Mouse (Mus musculus) midbrain, embryonic 16.5 days (tissue): ENCODE measurements at regions not wholly inside any gene's neighbourhood (a gene's known extent, or its start where the extent isn't known, plus 50 kb on each side); places are given as distances from the start of the nearest gene placed in this dataset.

Experiments used
- ATAC-seq: fragments of 200-750 bp; cut with Nextera tagmentation; 2 replicates; pipeline ENCODE4 v1.8.0; 2017; ENCODE audit warnings: moderate TSS enrichment
- H3K27ac ChIP-seq: fragments of 300-500 bp; sonication (generic); 2 replicates; pipeline ENCODE4 v1.5.1; 2014; ENCODE audit warnings: mild to moderate bottlenecking, low read length, mixed read lengths
- H3K27me3 ChIP-seq: fragments of 300-500 bp; sonication (generic); 2 replicates; pipeline ENCODE4 v1.6.1; 2014; ENCODE audit warnings: low read depth, low read length, mixed read lengths; ENCODE audit not compliant: control insufficient read depth, insufficient read depth
- H3K36me3 ChIP-seq: fragments of 300-500 bp; sonication (generic); 2 replicates; pipeline ENCODE4 v1.6.1; 2014; ENCODE audit warnings: mild to moderate bottlenecking, low read length, moderate library complexity, mixed read lengths; ENCODE audit not compliant: control insufficient read depth, insufficient read depth
- H3K4me1 ChIP-seq: fragments of 300-500 bp; sonication (generic); 2 replicates; pipeline ENCODE4 v1.6.1; 2014; ENCODE audit warnings: mild to moderate bottlenecking, low read length, mixed read lengths; ENCODE audit not compliant: control insufficient read depth, insufficient read depth
- H3K4me2 ChIP-seq: fragments of 300-500 bp; sonication (generic); 2 replicates; pipeline ENCODE4 v1.6.1; 2014; ENCODE audit warnings: mild to moderate bottlenecking, low read length, mixed read lengths
- H3K4me3 ChIP-seq: fragments of 300-500 bp; sonication (generic); 2 replicates; pipeline ENCODE4 v1.5.1; 2014; ENCODE audit warnings: low read depth, mild to moderate bottlenecking, low read length, moderate library complexity, mixed read lengths
- H3K9ac ChIP-seq: fragments of 300-500 bp; sonication (generic); 2 replicates; pipeline ENCODE4 v1.6.1; 2014; ENCODE audit warnings: low read depth, low read length, mixed read lengths
- H3K9me3 ChIP-seq: fragments of 300-500 bp; sonication (generic); replicated peaks from 2 replicates; pipeline ENCODE4 v1.6.1; 2014; ENCODE audit warnings: mild to moderate bottlenecking, low read length, mixed read lengths; ENCODE audit not compliant: control insufficient read depth, poor library complexity, severe bottlenecking
- WGBS: fragments of 180-500 bp; shearing (Covaris S2); extraction: QIAGEN DNeasy Blood & Tissue Kit; methylation state at CpG from one replicate; pipeline ENCODE4 v1.1.7; 2014; 5-methylcytosine and 5-hydroxymethylcytosine counted together

GRCm38 (mm10) chr17:88345433-88345832 lies 95.1 kb upstream of the Foxn2 start:
- WGBS = 77% methylated on average over 9 of the region's 9 CpGs
- no peaks in the 10 kb centered on the region for H3K9me3 ChIP-seq
- H3K4me1 ChIP-seq = no peaks in the 10 kb centered on the region
- no peak overlapping the region for H3K27ac ChIP-seq
- no peaks in the 10 kb centered on the region for H3K36me3 ChIP-seq
- H3K9ac ChIP-seq = no peak overlapping the region
- no peak overlapping the region for H3K4me2 ChIP-seq
- H3K27me3 ChIP-seq = no peaks in the 10 kb centered on the region
- H3K4me3 ChIP-seq = no peak overlapping the region
- no peak for ATAC-seq

- no peaks in the 10 kb centered on the region for H3K36me3 ChIP-seq
- WGBS = 62% methylated on average over 3 of the region's 3 CpGs
- H3K4me3 ChIP-seq = no peak overlapping the region
- no peak for ATAC-seq
- no peak overlapping the region for H3K9ac ChIP-seq
- no peak overlapping the region for H3K4me2 ChIP-seq
- H3K27ac ChIP-seq = no peak overlapping the region
- H3K27me3 ChIP-seq = no peaks in the 10 kb centered on the region
- H3K9me3 ChIP-seq = no peaks in the 10 kb centered on the region
- H3K4me1 ChIP-seq = no peaks in the 10 kb centered on the region
Measured at GRCm38 (mm10) chr17:88346896-88347295, 93.6 kb upstream of the Foxn2 start.

- H3K4me3 ChIP-seq = no peak overlapping the region
- no peak overlapping the region for H3K9ac ChIP-seq
- H3K36me3 ChIP-seq = no peaks in the 10 kb centered on the region
- H3K9me3 ChIP-seq = no peaks in the 10 kb centered on the region
- H3K4me1 ChIP-seq = no peaks in the 10 kb centered on the region
- WGBS = 56% methylated on average over 5 of the region's 5 CpGs
- H3K27me3 ChIP-seq = no peaks in the 10 kb centered on the region
- peak; percentile 66; the same call in 1 of the 2 replicates for ATAC-seq
- H3K4me2 ChIP-seq = no peak overlapping the region
- H3K27ac ChIP-seq = no peak overlapping the region
Measured at GRCm38 (mm10) chr17:88349825-88350460, 90.6 kb upstream of the Foxn2 start.

- H3K36me3 ChIP-seq = no peaks in the 10 kb centered on the region
- no peak overlapping the region for H3K4me2 ChIP-seq
- H3K4me3 ChIP-seq = no peak overlapping the region
- no peaks in the 10 kb centered on the region for H3K4me1 ChIP-seq
- no peaks in the 10 kb centered on the region for H3K9me3 ChIP-seq
- H3K9ac ChIP-seq = no peak overlapping the region
- ATAC-seq = no peak
- no peak overlapping the region for H3K27ac ChIP-seq
- 79% methylated on average over 5 of the region's 5 CpGs for WGBS
- H3K27me3 ChIP-seq = no peaks in the 10 kb centered on the region
Measured at GRCm38 (mm10) chr17:88350986-88351385, 89.5 kb upstream of the Foxn2 start.

GRCm38 (mm10) chr17:88352960-88353359 lies 87.6 kb upstream of the Foxn2 start:
- Histone ChIP-seq H3K4me3 (no peak overlapping the region), H3K27me3 (no peaks in the 10 kb centered on the region), H3K4me1 (no peaks in the 10 kb centered on the region), H3K9me3 (no peaks in the 10 kb centered on the region), H3K36me3 (no peaks in the 10 kb centered on the region), H3K9ac (no peak overlapping the region), H3K27ac (no peak overlapping the region), H3K4me2 (no peak overlapping the region)
- ATAC-seq = no peak

GRCm38 (mm10) chr17:88361161-88361560 lies 79.3 kb upstream of the Foxn2 start:
- no peaks in the 10 kb centered on the region for H3K27me3 ChIP-seq
- no peaks in the 10 kb centered on the region for H3K36me3 ChIP-seq
- WGBS = 85% methylated on average over 2 of the region's 2 CpGs
- H3K9me3 ChIP-seq = no peaks in the 10 kb centered on the region
- no peak for ATAC-seq
- H3K9ac ChIP-seq = no peak overlapping the region
- H3K4me2 ChIP-seq = no peak overlapping the region
- H3K4me3 ChIP-seq = no peak overlapping the region
- H3K4me1 ChIP-seq = no peaks in the 10 kb centered on the region
- H3K27ac ChIP-seq = no peak overlapping the region

- no peaks in the 10 kb centered on the region for H3K36me3 ChIP-seq
- no peaks in the 10 kb centered on the region for H3K4me1 ChIP-seq
- H3K4me3 ChIP-seq = no peak overlapping the region
Measured at GRCm38 (mm10) chr17:88362404-88362803, 78.1 kb upstream of the Foxn2 start.

GRCm38 (mm10) chr17:88367876-88368275 lies 72.6 kb upstream of the Foxn2 start:
- H3K4me3 ChIP-seq = no peak overlapping the region
- H3K9me3 ChIP-seq = no peaks in the 10 kb centered on the region
- H3K4me2 ChIP-seq = no peak overlapping the region
- ATAC-seq = no peak
- no peak overlapping the region for H3K27ac ChIP-seq
- H3K36me3 ChIP-seq = no peaks in the 10 kb centered on the region
- no peak overlapping the region for H3K9ac ChIP-seq
- H3K4me1 ChIP-seq = no peaks in the 10 kb centered on the region
- H3K27me3 ChIP-seq = no peaks in the 10 kb centered on the region
- 77% methylated on average over 5 of the region's 5 CpGs for WGBS

More at GRCm38 (mm10) chr17:88362404-88362803, 78.1 kb upstream of the Foxn2 start:
- ATAC-seq = no peak
- Histone ChIP-seq H3K4me2 (no peak overlapping the region), H3K9ac (no peak overlapping the region), H3K9me3 (no peaks in the 10 kb centered on the region), H3K27me3 (no peaks in the 10 kb centered on the region), H3K27ac (no peak overlapping the region)
- WGBS = 73% methylated on average over 11 of the region's 11 CpGs

GRCm38 (mm10) chr17:88369971-88370370 lies 70.5 kb upstream of the Foxn2 start:
- Histone ChIP-seq H3K27me3 (no peaks in the 10 kb centered on the region), H3K9ac (no peak overlapping the region), H3K27ac (no peak overlapping the region), H3K4me1 (no peaks in the 10 kb centered on the region), H3K9me3 (no peaks in the 10 kb centered on the region; the same call in 1 of the 2 replicates), H3K4me2 (no peak overlapping the region), H3K36me3 (no peaks in the 10 kb centered on the region), H3K4me3 (no peak overlapping the region)
- WGBS = 80% methylated on average over 8 of the region's 8 CpGs
- ATAC-seq = no peak
